Mouse (Mus musculus): ENCODE measurements around the gene Hist1h2ab. TPM values are rescaled to one million over a fixed set of nuclear protein-coding genes. Genes with fewer than 3 reads are reported as not detected.
"Not testable (repeated sequence)": the region's sequence is repeated elsewhere in the genome, so short reads cannot be mapped to it uniquely, and the experiment has no call there.

Gene Hist1h2ab
- total RNA-seq, 2 experiments from 2014 or later: 424 to 425 TPM

GRCm38 (mm10) chr13:23755000-23755399 is 4.1 kb downstream of the Hist1h2ab start:
- no peak for DNase-seq

DNA sequence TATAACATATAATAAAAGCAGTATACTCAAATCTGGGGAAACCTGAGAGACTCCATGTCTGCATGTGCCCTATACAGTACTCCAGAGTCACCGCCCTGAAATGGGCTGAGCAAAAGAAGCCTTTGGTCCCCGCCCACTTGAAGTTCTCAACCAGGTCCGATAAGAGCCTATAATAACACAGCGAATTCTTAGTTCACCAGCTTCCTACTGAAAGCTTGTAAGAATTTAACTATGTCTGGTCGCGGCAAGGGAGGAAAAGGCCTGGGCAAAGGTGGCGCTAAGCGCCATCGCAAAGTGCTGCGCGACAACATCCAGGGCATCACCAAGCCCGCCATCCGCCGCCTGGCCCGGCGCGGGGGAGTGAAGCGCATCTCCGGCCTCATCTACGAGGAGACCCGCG is 5.9 kb downstream of the Hist1h2ab start, which contains the start of gene Hist1h4b:
TSS of gene Hist1h4b (plus strand) at position 224 of the 400 bp plus-strand sequence.
- peak; percentile 85 for DNase-seq

- no peak for DNase-seq
Measured at GRCm38 (mm10) chr13:23757211-23757773, 6.4 kb downstream of the Hist1h2ab start.

- no peak for DNase-seq
Measured at GRCm38 (mm10) chr13:23757921-23758320, 7.0 kb downstream of the Hist1h2ab start.

DNA sequence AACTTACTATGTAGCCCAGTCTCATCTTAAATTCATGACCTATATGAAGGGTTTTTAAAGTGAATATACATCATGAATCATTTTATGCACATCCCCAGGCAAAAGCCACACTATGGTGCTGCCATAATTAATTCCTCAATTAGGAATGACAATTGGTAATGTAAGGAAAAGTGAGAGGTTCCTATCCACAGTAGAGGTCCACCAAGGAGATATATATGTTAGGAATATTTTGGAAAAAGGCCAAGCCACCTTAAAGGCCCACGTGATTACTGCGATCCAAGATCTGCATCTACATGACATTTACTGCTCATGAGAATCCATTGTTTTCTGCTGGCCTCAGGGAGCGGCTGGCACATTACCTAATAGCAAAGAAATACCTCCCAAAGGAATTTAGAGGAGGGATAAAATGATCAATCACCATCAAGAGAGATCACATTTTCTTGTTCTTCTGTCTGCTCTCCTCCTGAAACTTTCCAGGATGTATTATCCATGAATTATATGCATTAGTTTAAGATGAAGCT is 8.4 kb downstream of the Hist1h2ab start:
- no peak for DNase-seq

DNA sequence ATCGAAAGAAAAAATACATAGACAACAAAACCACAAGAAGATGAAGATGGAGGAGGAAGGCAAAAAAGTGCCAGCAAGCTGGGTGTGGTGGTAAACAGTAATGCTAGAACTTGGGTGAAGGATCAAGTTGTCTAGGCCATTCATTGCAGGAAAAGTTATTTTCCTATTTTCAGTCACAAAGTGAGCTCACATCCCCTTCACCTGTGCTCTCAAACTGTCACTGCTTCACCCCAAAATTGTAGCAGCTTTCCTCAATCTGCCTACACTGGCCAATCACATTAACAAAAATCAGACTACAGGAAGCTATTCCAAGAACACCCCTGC is 9.0 kb downstream of the Hist1h2ab start:
- no peak for DNase-seq

DNA sequence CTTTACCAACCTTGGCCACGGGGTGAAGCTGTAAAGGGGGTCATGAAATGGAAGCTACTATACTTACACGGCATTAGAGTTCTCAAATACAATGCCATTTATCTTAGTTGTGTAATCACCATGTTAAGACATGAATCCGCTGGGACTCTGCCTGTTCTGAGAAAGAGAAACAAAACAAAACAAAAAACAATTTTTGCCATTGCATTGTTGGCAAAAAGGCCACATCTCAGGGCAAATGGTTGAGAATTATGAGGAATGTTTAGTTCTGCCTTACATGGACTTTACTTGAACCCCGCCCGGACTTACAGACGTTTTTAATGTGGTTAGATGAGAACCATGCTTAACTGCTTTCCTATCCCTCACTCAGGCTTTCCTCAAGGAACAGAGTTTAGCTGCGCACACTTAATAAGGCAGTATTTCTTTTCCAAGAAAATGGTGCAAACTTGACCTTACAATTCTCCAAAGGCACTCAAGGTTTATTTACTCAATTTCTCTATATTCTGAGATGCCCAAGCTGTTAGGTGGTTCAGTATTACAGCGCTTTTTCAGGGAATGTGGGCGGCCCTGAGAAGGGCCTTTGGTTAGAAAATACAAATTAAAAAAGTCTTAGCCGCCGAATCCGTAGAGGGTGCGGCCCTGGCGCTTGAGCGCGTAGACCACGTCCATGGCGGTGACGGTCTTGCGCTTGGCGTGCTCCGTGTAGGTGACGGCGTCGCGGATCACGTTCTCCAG is 9.5 kb downstream of the Hist1h2ab start:
- DNase-seq: peak; percentile 16

DNA sequence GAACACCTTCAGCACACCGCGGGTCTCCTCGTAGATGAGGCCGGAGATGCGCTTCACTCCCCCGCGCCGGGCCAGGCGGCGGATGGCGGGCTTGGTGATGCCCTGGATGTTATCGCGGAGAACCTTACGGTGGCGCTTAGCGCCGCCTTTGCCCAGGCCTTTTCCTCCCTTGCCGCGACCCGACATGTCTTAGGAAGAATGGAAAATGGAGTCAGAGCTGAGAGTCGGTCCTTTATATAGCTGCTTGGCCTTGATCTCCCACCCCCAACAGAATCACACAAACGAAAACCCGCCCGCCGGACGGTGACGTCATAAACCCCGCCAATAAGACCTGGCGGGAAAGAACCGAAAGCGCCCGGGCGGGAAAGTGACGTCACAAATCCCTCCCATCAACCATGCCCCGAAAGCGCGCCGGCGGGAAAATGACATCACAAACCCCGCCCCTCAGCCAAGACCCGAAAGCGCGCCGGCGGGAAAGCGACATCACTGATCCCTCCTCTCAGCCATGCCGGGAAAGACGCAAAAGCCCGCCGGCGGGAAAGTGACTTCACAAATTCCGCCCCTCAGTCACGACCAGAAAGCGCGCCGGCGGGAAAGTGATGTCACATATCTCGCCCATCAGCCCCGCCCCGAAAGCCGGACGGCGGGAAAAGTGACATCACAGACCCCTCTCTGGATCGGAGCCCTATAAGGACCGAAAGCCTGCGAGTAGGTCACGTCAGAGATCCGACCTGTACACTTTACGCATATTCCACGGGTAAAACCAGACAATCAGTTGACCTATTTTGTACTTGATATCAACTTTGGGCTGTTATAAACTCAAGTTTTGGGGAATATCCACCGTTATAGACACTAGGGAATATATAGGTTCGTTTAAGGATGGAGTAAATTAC is 10.3 kb downstream of the Hist1h2ab start, which contains the start of gene Hist1h4a:
TSS of gene Hist1h4a (minus strand) at position 259 of the 893 bp plus-strand sequence.
- DNase-seq: peak; percentile 99

GRCm38 (mm10) chr13:23761871-23762821 is 11.2 kb downstream of the Hist1h2ab start, which contains the start of gene Hist1h3a:
Gene Hist1h3a (minus strand): TSS chr13:23762386.
- DNase-seq: peak; percentile 67

GRCm38 (mm10) chr13:23763242-23763585 is 12.3 kb downstream of the Hist1h2ab start:
- DNase-seq: no peak

DNA sequence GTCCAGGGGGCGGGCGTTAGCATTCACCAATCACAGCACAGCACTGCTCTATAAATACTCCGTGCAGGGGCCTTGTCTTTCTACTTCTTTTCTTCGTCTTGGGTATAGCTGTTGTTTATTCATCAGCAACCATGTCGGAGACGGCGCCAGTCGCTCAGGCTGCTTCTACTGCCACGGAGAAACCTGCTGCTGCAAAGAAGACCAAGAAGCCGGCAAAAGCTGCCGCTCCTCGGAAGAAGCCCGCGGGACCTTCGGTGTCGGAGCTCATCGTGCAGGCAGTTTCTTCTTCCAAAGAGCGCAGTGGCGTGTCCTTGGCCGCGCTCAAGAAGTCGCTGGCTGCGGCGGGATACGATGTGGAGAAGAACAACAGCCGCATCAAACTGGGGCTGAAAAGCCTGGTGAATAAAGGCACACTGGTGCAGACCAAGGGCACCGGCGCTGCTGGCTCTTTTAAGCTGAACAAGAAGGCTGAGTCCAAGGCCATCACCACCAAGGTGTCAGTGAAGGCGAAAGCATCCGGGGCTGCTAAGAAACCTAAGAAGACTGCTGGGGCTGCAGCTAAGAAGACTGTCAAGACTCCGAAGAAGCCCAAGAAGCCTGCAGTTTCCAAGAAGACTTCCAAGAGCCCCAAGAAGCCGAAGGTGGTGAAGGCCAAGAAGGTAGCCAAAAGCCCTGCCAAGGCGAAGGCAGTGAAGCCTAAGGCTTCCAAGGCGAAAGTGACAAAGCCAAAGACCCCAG is 12.8 kb downstream of the Hist1h2ab start, which contains the start of gene Hist1h1a:
TSS of gene Hist1h1a (plus strand) at position 81 of the 738 bp plus-strand sequence.
- DNase-seq: peak; percentile 85

DNA sequence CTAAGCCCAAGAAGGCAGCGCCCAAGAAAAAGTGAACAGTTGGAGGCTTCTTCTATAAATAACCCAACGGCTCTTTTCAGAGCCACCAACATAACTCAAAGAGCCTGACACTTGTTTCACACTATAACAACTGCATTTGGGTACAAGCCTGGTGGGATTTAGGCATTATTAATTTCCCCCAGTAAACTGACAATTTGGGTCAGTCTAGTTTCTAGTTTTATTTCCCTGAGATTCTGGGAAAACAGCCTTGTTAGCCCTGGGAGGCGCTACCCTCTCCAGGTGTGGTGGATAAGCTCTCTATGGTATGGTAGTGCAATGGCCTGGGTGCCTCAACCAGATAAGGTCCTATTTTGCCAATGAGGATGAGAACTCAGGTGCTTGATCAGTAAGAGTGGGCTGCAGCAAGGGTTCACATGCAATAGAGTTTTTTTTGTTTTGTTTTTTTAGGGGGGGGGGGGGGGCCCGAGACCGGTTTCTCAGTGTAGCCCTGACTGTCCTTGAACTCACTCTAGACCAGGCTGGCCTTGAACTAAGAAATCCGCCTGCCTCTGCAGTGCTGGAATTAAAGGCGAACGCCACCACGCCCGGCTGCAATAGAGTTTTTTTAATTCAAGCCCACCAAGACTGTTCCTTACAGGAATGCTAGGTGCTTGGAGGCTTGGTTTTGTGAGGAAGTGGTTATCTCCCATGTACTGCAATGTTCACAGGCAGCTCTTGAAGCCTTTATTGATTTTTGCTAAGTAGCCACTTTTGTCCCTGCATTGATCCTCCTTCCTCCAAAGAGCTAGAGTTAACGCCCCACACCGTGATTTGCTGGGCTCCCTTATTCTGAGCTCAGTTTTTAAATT is 13.6 kb downstream of the Hist1h2ab start:
- no peak for DNase-seq

DNA sequence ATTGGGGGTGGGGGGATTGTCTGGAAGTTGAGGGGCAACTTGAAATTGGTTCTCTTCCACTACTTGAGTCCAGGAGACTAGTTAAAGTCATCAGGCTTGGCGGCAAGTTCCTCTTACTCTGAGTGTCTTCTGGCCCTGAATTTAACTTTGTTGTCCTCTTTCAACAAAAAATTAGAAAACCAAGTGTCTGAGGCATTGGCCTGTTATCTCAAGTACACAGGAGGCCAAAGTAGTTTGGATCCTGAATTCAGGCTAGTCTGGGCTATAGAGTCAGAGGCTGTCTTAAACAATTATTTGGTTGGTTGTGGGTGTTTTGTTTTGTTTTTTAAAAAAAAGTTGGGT is 14.2 kb downstream of the Hist1h2ab start:
- DNase-seq: no peak

DNA sequence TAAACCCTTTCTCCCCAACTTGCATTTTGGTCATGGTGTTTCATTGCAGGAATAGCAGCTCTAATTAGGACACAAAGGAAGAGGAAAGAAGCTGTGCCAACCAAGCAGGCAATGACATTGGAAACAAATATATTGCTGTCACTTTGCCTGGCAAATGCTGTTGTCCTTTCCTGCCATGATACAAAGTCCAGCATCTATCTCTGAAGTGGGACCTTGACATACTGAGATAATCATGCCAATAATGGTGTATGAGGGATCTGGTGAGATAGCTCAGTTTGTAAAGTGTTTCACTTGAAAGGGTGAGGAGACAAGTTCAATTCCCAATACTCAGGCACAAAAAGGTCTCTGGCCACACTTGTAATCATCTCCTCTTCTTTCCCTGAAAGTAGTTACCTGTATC is 15.8 kb downstream of the Hist1h2ab start:
- no peak for DNase-seq

DNA sequence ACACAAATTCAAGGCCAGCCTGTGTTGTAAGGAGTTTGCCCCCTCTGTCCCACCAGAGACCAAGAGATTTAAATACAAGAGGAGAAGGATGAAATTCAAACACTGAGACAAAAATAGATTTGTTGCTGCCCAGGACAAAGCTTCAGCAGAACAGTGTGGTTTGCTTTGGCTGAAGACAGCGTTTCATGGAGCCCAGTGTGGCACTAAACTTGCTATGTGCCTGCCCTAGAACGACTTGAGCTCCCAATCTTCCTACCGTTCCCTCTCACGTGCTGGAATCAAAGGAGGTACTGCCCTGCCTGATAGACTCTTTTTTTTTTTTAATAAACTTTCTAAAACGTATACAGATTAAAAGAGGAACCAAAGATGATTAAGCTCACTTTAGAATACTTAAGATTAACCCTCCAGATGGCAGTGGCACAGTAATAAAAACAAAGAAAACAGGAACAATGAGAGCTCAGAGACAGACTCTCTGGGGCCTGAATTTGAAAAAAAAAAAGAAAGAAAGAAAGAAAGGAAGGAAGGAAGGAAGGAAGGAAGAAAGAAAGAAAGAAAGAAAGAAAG is 18.0 kb downstream of the Hist1h2ab start:
- no peak for DNase-seq

GRCm38 (mm10) chr13:23769613-23770012 is 18.7 kb downstream of the Hist1h2ab start, which contains the start of gene Trim38:
Gene Trim38 (plus strand): TSS chr13:23769913.
- not testable (repeated sequence) for DNase-seq

DNA sequence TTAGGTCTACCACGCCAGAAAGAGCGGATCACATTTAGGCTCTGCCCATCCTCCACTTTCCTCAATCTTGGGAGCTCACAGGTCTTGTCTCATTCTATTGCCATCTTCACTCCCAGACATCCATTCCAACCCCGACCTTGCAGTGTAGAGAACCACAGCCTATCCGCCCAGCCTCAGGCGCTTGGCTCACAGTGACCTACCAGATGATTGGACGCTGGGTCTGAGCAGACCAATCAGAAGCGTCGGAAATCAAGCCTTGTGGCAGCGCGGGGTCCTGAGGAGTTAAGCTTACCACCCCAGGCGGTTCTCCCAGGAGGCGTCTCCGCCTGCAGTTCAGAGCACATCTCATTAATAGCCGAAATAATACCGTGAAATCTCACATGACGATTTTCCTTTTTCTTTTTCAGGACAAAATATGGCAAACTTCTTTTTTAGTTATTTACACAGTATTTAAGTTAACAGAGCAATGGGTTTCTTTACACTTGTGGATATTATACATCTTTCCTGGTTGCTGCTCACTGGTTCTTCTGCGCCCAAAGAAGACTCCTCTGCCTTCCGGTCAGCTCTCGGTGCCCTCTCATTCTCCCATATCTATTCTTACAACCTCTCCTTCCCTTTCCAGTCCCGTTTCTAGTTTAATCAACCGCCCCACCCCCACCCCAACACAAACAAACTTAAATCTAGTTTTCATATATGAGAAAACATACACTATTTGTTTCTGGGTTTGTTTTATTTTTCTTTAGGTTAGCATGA is 21.8 kb downstream of the Hist1h2ab start:
- DNase-seq: peak; percentile 63

DNA sequence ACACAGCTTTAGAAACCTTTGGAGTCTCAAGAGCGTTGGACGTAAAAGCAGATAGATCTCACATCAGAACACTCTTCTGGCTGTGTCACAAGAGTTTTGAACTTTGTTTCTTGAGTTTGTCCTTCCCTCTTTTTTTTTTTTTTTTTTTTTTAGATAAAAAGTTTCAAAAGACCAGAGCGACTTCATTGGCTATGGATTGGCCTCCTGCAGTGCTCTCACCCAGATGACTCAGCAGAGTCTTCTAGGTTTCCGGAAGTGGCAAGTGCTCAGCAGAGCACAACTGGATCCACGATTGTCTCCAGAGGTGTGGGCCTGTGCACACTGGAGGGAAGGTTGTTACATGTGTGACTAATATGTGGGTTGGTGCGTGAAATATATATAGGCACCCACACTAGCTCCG is 27.4 kb downstream of the Hist1h2ab start:
- no peak for DNase-seq

- no peak for DNase-seq
Measured at GRCm38 (mm10) chr13:23779025-23779424, 28.1 kb downstream of the Hist1h2ab start.
